Mouse (Mus musculus): ENCODE measurements around the gene Ssbp3.

Gene Ssbp3

DNA sequence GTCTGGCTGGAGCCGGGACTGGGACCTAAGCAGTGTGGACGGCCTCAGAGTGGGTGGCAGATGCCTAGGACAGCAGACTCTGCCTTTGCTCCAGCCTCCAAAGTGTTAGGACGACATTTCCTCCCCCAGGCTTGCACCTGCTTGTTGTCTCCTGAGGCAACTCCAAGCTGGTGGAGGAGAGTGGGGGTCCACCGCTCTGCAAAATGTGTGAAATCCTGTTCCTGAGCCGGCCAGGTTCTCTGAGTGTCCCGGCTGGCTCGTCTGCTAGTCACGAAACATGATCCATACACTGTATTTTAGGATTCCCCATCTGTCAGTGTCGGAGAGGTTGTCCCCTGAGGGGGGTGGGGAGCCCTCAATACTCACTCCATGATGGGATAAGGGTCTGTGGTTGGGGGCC lies 53.9 kb downstream of the Ssbp3 start:
- no peak for DNase-seq

DNA sequence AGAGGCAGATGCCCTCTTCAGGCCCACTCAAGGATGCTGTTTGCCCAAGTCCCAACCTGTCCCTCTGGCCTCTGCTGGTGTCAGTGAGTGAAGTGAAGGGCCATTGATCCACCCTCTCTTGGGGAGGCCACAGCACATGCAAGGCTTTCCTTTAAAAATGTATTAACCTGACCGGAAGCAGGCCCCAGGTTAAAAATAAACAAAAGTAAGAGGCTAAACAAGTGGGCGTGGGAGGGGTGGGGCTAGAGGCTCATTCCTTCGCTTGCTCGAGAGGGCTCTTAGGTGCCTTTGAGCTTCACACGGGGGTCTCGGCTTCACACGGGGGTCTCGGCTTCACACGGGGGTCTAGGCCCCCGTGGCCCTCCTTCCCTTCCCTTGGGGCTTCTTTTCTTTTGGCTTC lies 54.5 kb downstream of the Ssbp3 start:
- no peak for DNase-seq

DNA sequence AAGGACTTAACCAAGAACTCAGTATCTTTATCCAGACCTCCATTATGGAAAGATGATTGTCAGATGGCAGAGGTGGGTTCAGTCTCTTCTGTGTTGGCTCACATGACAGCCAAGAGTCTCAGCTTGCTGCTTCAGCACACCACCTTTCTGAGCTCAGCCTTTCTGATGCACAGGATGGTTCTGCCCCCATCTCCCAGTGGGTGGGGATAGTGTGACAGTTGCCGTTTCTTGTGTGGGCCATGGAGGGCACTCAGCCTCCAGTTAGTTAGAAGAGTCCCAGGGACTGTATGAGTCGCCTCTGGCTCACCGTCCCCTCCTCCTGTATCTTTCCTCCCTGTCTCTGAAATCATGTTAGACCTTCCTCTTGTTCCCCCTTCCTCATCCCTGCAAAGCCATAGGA lies 55.9 kb downstream of the Ssbp3 start:
- no peak for DNase-seq

DNA sequence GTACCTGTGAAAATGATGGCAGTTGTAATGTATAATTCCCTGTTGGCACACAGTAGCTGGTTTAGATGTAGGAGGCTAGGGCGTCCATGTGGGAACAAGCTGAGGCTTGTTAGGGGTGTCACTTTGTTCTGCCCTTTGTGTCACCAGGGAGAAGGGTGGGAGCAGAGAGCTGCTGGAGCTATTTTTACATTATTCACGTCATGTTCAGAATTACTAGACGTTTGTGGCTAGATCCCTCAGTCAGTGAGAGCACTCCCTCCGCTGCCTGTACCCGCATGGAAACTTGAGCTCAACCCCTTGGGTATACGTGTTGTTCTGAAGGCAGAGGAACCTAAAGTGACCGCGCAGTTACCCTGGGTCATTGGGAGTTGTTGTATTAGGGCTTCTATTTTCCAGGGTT lies 58.4 kb downstream of the Ssbp3 start:
- no peak for DNase-seq

DNA sequence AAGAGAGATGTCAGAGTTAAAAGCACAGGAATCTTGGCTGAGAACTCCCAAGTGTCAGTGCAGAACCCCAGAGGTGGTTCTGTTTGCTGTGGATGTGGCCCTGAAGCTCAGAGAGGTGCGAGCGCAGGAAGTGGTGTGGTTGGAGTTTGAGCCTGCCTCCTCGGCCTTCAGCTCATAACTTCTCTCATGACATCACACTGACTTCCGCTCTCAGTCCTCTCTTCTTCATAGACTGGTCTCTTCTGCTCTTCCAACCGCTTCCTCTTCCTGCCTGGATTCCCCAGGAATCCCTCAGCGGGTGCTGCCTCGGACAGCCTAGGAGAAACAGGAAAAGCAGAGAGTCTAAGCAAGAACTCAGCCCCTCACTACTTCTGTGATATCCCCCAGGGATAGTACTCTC lies 60.3 kb downstream of the Ssbp3 start:
- no peak for DNase-seq

DNA sequence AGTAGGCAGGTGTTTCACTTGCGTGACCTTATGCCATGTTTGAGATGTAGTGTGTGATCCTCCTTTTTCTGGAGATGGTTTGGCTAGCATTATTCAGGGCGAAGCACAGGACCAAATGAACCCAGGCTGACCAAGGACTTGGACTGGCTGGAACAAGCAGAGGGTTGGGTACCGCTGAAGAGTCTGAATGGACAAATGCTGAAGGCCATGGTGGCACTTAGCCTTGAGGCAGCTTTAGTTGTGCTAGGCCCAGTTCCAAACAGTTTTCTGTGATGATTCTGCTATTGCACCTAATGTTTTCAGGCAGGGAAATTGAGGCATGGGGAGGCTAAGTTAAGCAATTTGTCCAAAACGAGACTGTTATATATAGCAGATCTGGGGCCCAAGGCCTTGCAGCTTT lies 61.6 kb downstream of the Ssbp3 start:
- DNase-seq, result no peak

DNA sequence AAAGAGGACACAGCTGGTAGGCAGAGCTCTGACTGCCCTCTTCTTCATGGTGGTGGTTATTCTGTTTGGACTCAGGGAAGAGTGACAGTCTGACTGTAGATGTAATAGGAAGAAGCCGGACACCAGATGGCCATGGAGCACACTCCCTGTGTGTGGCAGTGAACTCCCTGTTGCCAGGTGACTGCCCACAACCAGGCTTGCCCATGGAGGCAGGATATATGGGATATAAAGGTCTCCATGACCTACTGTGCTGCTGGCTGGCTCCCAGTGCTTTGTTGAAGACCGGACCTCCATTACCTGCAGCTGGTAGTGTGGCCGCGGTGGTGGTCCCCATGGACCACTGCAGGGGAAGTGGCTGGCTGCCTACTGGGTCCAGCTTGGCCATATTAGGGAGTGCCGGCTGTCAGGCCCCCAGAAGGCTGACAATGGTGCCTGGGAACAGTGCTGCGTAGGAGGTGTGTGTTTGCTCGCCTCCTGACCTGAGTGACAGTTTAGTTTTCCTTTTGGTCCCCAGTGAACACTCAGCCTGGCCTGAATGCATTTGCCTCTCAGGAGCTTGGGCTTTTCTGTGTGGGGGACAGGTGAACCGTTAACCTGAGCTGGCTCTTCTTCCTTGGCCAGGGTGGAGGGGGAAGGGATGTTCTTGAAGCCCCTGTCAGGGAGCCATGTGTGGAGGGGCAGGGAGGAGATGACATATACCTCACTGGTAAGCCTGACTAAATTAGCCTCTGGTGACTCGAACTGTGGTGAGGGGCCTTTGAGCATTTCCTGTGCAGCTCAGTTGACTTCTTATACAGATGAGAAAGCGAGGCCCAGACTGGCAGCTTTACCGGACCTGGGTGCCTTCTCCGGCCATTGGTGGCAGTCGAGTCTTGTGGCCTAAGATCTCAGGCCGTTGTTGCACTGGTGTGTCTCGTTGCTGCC lies 62.2 kb downstream of the Ssbp3 start:
- peak; percentile 91 for DNase-seq

DNA sequence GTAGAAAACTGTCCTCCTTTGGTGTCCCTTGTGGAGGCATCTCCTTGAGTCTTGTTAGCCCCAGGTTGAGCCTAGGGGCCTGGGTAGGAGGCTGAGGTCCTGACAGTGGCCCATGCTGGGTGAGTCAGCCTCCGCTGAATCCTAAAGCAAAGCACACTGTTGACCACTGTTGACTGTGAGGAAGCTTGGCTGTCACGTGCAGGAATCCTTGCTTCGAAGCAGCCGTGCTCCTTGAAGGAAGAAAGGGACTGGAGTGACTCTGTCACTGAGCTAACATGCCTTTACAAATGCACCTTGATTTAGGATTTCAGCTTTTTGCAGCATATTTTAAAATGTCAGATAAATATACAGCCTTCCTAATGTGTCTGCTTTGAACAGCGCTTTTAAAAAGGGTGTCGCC lies 64.8 kb downstream of the Ssbp3 start:
- no peak for DNase-seq

DNA sequence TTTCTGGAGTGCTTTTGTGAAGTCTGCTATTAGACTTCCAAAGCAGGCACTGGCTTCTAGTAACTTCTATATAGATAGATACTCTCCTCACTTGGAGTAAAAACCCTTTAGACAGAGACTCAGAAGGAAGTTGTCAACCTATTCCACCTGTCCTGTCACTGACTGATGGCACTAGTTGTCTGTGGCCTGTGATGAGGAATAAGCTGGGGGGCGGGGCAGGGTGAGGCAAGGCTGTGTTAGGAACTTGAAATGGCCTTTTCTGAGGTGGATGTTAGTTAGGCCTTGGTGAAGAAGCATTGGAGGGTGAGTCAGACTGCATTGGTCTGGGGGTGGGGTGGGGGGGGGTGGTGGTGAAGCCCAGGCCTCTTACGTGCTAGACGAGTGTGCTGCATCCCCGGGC lies 65.4 kb downstream of the Ssbp3 start:
- DNase-seq, result no peak

DNA sequence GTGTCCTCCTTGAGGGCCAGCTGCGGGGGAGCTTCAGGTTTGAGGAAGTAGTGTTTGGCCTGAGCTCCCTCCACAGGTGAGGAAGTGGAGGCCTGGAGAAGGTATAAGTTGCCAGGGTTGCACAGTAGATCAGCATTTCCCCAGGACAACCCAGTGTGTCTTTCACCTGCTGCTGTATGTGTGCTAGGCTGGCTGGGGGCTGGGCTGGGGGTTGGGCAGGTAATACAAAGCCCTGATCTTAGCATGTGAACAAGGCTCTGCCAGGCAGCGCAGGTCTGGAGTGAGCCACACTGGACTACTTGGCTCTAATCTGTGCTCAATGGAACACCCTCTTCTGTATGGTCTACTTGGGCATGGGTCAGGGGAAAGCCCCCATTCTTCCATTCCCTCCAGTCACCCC lies 66.1 kb downstream of the Ssbp3 start:
- DNase-seq, result no peak

DNA sequence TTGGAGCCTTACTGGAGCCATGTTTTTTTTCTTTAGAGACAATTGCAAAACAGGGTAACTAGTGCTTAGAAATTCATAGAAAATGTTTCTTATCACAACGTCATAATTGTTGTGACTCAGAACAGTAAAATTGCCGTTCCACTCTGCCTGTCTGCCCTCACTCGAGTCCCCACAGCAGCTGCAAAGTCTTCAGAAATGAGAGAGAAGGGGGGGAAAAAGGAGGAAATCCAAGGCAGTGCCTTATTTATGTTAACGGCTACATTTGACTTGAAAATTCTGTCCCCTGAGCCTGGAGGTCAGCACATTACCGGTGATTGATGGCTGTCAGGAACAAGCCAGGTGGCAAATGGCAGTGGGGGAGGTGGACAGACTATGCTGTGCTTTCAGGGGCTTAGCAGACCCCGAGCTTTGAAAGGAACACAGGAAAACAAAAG lies 66.7 kb downstream of the Ssbp3 start:
- no peak for DNase-seq

DNA sequence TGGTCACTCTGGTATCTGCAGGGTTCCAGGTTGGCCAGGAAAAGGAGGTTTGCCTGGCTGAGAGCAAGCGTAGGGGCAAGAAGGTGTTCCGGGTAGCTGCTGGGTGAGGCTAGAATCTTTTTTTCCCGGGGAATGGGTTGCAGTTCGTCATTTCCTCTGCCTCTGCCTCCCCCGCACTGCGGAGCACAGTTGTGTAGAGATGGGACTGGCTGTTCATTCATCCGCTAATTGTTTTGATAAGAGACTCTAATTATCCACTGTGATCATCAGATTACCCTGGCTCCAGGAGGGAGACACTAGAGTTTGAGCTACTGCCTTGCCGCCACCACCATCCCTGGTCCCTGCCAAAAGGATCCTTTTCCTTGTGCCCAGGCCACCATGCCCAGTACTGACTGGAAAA lies 67.9 kb downstream of the Ssbp3 start:
- no peak for DNase-seq

DNA sequence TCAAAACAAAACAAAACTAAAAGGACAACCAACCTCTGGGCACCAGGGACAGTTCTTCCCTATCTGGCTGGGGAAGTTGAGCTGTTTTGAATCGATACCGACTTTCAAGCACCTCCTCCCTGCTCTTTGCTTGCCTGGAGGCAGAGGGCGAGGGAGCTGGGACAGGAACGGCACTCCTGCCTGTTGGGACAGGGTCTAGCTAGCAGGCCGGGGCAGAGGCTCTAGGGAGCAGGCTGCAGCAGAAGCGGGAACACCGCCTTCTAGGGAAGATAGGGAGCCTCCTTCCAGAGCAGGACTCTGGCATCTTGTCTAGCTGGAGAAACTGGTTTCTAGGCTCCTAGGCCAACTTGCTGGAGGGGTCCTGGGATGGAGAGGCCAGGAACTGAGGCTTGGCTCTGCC lies 70.2 kb downstream of the Ssbp3 start:
- no peak for DNase-seq

DNA sequence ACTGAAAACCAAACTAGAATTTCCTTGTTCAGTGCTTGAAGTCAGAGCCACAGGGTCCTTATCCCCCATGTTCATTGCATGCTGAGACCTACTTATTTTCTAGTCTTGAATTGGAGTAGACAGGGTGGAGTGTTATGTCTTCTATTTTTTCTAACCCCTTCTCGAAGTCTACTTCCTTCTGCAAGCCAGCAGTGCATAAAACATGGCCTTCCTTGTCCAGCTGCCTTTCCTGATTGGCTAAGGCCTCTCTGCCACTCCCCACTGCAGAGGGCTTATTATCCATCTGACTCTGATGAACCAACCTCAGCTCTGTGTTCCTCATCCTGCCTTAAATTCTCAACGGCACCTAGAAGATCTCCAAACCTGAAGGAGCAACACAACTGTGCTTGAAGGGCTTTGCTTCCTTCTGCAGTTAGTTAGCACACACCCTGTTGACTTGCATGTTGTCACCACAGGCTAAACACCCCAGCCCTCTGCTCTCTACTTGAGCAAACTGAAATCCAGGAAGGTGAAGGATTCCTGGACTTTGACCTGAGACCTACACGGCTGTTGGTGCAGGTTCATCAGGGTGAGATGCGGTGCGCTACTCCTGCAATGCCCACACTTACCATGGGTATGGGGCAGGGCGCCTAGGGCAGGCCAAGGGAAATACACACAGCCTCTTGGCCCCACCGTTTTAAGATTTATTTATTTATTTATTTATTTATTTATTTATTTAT lies 71.0 kb downstream of the Ssbp3 start:
- no peak for DNase-seq

DNA sequence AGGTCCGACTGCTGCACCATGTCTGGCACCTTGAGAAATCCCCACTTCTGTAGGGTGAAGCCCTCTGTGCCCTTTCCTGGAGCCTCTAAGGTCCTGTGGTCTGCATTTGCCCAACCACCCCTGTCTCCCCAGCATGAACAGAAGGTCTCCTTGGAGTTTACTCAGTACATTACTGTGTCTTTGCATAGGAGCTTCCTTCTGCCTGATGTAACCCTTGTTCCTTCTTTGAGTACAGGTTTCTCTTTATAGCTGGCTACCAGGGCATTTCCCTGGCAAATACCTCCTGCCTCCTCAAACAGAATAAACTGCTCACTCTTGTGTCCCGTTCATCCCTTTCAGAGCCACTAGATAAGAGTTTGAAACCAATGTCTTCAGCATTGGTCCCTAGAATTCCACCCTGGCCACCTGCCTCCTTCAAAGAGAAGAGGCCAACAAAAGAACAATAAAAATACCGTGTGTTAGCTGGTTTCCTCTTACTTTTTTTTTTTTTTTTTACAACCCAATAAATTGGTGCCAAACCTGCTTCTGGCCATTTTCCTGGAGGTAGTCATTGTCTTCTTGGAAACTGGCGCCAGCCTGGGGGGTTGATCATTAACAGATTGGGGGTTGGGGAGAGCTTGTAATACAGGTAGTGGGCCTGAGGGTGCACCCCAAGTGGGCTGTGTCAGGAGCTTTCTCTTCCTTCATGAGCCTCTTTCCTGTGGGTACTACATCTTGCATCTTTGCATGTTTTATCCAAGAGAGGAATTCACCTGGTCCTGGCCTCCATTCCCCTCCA lies 72.0 kb downstream of the Ssbp3 start:
- DNase-seq, result no peak

DNA sequence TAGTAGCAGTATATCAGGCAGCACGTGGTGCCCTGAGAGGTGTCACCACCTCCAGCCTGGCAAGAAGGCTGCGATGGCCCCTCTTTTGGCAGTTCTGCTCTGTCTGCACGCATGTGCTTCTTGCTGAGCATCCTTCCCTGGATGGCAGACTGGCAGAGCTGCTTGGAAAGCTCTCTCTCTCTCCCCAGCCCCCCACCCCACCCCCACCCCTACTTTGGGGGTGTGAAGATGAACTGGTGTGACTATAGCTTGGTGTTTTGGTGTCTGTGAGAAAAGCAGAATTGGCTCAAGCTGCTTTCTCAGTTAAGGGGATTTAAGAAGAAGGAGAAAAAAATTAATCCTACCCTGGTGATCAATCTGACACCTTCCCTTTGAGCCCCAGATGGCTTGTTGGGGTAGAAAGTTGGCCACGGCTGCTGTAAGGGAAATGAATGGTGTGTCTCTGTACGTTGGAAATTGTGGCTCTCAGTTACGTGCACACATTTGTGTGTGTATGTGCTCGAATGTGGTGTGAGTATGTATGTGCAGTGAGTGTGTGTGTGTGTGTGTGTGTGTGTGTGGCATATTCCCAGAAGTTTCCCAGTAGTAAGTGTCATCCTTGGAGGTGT lies 73.5 kb downstream of the Ssbp3 start:
- DNase-seq, result no peak

DNA sequence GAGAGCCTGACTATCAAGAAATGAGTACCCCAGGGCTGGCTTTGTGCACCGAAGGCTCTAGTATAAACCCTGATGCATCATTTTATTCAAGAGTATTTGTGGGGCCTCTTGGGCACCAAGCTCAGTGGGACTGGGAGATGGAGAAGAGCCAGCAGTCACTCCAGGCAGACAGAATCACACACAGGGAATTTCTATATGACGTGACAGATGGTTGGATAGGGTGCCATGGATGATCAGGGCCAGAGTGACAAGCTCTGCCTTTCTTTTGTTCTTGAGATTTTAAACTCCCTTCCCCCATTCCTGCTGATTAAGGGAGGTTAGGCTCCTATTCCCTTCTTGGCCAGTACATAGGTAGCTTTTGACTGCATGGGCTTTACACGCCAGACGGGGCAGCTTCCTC lies 74.8 kb downstream of the Ssbp3 start:
- no peak for DNase-seq

DNA sequence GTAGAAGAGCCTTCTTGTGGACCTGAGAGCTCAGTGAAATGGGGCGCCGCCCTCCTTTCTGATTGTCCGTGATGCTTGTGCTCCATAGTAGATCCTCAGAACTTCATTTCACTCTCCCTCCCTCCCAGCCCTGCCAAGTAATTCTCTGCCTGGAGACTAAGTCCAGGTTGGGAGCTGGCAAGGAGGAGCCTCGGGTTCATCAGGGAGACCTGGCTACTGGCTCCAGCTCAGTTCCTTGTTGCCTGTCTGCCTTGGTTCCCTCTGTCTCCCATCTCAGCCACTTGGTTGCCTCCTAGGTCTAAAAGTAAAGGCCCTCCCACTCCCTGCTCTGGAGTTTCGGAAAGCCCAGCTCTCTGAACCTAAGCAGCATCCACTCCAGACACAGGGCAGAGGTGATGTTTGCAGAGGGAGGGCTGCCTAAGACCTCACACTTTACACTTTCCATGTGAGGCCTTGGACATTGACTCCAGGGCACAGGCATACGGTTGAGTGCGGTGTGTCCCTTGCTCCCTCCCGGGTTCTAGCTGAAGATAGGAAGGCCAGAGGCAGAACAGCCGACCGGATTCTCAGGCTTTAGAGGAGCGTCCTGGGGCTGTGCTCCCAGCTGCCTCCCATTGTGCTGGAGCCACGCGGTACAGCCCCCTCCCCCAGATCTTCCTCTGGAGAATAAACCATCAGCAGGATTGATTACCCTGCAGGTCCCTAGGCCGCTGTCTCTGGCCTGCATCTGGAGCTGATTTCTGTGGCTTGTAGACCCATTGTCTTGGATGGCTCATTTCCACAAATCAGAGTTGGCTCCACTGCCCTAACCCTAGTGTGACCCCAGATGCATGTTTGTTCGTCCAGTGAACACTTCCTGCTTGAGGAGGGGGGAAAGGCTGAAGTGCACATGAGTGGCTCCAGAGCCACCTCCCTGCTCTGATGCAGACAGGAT lies 75.7 kb downstream of the Ssbp3 start:
- no peak for DNase-seq

DNA sequence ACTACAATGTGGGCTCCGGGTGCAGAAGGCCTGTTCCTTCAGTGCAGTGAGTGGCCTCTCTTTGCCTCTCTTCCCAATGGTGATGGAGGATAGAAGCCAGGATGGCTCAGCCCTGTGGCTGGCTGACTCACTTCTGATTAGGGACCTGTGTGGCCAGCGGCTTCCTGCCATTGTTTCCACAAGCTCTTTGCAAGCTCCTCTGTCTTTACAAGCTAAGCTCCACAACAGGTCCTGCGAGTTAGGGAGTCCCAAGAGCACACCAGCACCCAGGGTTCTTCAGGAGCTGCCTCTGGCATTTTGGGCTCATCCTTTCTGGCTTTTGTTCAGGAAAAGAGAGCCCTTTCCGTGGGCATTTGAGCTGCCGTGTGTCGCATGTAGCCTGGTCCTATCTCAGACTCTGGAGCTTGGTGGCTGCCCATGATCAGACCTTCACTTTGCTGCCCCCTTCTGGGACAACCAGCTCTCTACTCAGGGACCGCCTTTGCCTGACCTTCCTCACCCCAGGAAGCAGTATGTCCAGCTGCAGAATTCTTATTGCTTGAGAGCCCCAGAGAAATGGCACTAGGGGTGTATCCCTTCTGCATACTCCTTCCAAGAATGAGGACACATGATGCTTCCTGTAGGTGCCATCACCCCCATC lies 77.3 kb downstream of the Ssbp3 start:
- peak; percentile 91 for DNase-seq

DNA sequence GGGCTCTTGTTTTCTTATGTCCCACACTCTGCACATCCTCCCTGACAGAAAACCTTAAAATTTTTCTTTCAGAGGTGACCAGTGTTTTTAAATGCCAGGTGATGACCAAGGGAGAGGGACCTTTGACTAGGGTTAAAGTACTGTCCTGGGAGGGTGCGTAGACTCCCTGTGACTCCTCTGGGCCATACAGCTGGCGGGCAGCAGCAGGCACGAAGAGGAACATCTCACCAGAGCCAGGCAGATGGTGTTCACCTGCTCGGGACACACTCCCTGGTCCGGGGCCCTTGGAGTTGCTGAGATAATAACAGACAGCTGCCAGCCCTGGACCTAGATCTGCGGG lies 78.4 kb downstream of the Ssbp3 start:
- DNase-seq, result no peak

DNA sequence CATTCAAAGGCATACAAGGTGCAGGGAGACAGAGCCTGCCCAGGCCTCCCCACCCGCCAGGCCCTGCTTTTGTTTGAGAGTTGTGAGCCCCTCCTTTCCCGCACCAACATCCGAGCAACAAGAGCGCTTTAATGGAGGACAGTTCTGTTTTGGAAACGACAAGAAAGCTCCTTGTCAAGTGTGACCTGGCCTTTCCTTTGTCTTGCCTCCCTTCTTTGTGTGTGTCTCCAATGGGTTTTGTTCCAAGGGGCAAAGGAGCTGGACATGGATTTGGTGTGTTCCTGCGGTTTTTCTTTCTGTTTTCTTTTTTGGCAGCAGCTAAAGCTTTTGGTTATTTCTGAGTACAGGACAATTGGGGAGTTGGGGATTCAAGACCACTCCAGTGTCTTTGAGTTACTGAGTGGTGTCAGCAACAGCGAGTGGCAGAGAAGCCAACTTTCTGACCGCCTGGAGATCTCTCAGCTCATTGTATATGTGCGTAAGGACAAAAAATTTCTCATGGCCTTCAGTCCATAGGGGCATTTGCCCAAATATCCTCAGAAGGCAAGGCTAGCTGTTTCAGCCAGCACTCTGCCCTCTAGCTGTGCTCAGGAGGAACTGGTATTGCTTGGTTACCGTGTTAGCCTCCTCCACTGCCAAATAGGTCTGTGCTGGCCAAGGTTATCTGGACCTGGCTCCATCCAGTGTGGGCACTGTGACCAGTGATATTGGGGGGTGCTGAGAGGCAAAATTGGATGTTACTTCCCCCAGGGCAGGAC lies 78.9 kb downstream of the Ssbp3 start:
- peak; percentile 76 for DNase-seq

Measured in cerebellum, adult 9-10 months (tissue).